Mouse (Mus musculus) left cerebral cortex, adult 18-20 months (tissue): ENCODE measurements around the gene Mctp1. TPM values are rescaled to one million over a fixed set of nuclear protein-coding genes. Genes with fewer than 3 reads are reported as not detected.
"Not testable (repeated sequence)": the region's sequence is repeated elsewhere in the genome, so short reads cannot be mapped to it uniquely, and the experiment has no call there.

ENCODE experiments used
- DNase-seq, 2 experiments: peaks; one replicate each; pipeline ENCODE4 v3.0.0; 2021 to 2022; ENCODE audit warnings: low spot score in 2 of 2, mixed read lengths in 1 of 2
- total RNA-seq, 2 experiments: library from RNA; stranded (reverse); gene quantifications; 2 replicates each; pipeline ENCODE4 v1.2.3; 2021

The Mctp1 gene
- total RNA-seq, 2 experiments from 2014 or later = 42.5 to 52.6 TPM

DNA sequence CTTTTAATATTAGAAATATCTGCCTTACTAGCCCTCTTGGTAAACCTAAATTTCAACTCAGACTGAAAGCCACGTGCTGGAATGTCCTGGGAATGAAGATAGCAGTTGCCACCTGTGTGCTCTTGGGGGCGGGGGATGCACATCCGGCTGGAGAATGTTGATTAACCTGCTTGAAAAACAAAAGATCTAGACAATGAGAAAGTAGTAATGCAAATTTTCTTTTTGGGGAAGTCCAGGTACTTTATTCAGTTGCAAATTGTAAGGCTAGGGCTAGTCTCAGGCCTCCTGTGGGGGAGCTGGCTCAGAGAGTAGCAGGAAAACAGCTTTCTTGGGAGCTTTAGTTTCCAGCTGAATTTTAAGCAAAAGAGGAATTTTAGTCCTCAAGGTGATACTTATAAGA is 67.2 kb downstream of the Mctp1 start:
- DNase-seq = not testable (repeated sequence)

DNA sequence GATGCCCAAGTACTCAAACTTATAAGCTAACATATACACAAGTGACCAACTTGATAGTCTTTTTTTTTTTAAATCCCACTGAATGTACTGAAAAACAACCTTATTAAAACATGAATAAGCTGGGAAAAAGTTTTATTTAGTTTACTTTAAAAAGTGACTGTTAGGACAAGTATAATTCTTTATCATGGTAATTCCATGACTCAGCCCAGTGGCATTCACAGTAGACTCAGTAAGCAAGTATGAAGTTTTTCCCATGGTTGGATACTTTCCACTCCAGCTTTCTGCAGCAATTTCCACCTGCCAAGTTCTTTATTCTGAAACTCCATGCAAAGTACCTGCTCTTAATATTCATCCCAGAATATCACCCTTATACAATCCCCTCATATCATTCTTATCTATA is 97.3 kb downstream of the Mctp1 start:
- DNase-seq = no peak

DNA sequence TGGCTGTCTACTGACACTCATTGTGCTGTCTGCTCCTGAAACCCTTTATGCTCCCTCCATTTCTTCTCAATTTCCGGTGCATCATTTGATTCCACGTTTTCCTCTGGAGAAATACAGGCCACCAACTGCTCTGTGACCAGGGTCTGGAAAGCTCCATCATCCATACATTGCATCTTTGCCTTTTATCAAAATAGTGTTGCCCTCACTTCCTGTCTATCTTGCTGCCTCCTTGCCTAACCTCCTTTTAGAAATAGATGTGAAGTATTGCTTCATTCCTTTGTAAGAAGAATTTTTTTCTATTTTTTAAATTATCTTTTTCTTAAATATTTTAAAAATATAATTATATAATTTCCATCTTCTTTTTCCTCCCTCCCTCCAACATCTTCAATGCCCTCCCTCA is 98.7 kb downstream of the Mctp1 start:
- DNase-seq = no peak

DNA sequence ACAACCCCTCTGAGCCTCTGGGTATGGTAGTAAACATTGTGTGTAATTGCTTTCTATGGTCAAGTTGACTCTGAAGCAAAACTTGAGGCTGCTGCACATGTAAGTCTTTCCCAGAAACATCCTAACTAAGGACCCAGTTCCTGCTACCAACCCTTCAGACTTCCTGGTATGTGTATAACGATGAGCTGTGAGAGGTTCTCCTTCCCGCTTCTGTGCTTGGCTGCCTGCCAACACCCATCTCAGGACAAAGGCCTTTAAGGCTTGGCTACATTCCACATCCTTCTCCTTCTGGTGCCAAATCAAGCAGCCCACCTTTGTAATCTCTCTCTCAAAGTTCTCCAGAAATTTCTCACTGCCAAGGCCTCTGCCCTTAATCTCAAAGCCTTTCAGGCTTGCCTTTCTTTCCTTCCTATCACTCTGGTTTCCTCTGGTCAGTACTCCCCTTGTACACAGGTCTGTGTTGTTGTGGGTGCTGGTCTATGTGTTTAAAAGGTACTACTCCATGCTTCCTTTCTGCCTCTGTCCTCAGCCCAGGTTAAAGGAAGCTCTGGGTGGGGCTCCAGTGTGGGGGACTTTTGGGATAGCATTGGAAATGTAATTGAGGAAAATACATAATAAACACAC is 99.9 kb downstream of the Mctp1 start:
- no peak for DNase-seq

DNA sequence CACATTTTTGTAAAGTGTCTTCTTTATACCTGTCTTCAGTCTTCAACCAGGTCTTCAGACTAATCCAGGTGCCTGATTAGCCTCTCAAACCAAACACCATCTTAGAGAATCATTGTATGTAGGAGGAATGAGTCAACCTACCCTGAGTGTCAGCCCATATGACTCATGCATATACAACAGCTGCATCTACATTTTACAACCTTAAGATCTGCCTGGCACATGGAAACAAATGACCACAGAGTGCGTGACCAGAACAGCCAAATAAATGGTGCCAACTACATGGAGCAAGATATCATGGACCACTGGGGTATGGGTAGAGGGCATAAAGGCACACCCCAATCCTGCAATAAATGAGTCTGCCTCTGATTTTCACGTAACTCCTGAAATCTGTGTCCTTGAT is 131.6 kb downstream of the Mctp1 start:
- no peak for DNase-seq

DNA sequence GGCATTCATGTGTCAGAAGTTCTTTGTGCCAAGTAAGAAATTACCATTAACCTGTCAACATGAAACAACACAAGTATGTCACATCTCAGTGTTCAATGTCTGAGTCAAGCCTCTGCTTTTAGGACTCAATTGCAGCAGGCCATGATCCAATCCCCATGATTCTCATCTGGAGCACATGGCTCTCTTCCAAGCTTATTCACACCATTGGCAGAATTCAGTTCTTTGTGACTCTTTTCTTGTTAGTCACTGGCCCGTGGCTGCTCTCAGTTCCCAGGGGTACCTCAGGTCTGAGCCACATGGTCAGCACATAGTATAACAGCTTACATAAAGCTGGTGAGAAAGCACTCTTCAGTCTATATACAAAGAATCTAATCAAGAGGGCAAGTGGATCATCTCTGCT is 138.8 kb downstream of the Mctp1 start:
- DNase-seq = no peak

DNA sequence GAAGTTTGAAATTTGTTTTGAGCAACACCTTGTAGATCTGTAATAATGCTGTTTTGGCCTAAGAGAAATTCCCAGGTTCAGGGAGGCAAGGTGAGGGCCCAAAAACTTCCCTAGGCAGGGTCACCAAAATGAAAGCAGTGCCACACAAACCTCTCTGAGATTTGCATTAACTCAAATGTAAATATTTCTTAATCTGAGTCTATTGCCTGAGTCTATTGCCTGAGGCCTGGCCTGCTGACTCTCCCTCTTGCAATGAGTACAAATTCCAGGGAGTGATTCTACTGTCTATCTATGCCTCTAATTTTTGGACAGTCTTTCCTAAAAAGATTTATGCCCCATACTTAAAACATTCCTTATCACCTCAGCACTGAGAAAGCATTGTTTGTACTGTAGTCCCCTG is 143.0 kb downstream of the Mctp1 start:
- DNase-seq = no peak

DNA sequence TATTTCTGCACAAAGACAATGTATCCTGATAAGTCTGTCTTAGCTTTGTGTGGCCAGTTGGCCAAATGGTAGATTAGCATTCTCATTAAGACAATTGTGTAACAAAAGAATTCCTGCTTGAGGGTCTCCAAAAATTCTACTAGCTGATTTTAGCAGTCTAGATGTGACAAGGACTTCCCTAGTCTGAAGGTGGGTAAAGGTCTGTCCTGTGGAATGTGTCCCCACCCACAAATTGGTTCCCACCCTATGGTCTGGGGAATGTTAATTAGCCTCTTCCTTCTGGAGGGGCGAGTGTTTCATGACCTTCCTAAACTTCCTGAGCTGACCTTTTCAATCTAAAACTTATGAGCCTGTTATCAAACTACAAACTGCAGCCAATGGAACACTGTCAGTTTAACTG is 143.4 kb downstream of the Mctp1 start:
- DNase-seq = no peak

DNA sequence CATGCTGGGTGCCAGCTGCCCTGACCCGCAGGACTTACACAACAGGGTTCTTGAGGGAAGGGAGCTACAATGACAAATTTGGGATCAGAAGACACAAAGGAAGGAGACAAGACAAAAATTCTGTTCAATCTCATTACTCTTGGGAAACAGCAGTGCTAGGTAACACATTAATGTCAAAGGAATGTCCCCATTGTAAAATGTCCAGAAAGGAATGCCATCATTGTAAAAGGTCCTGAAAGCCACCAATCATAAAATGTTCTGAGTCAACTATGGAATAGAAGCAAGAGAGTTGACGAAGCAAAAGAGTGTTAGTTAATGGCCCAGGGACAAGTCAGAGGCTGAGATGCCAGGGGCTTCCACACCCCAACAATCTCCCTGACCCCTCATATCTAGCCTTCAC is 145.6 kb downstream of the Mctp1 start:
- DNase-seq = no peak

DNA sequence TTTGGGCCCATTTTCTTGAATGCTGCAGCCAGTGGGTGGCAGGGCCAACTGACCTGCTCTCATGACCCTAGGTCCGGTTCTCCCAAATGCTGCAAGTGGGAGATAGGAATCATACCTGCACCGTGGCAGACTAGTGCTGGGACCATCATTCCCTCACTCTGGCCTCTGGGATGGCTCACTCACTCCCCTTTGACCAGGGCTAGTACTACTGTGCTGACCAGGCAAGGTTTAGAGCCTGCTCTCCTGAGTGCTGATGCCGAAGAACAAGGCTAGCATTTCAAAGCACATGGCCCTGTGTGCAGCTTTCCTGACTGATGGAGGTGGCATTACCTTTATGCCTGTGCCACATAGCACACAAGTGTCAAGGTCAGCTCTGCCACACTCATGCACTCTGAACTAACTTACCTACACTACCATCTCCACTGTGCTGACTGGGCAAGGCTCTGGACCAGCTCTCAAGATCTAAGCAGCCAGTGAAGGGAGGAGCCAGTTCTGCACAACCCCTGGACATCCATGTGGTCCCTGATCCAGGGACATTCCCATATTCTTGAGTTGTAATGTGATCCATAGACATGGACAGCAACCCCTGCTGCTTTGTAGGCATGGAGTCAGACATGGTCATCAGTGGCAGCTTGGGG is 146.7 kb downstream of the Mctp1 start:
- no peak for DNase-seq

DNA sequence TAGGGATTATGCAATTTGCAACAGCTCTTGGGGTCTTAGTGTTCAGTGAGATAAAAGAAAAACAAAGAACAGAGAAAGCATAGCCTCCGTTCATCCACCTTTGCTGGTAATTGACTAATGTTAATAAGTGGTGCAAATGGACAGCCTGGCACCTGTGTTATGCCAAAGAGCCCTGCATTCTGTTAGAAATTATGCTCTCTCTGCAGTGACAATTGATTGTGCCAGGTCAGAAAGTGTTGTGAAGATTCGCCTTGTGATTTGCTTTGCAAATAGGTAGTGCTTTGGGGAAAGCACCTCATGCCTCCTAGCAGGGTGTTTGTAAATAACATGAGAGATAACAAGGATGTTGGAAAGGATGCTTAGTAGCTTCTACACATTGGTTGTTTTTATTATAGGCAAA is 163.5 kb downstream of the Mctp1 start:
- no peak for DNase-seq

DNA sequence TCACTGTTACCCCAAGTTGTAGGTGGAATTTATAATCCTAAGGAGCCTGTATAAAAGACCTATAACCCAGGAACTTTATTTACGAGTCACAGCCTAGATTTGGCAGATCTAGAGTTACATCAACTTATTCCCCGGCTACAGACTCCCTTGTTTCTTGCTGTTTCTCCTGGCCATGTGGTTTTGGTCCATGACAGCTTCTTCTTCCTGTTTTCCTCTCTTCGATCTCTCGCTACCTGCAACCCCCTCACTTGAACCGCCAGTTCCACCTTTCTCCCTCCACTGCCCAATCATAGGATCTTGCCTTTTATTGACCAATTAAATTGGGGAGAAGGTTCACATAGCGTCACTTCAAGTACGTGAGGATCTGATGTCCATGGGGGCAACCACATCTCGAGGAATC is 176.6 kb downstream of the Mctp1 start:
- DNase-seq = no peak

DNA sequence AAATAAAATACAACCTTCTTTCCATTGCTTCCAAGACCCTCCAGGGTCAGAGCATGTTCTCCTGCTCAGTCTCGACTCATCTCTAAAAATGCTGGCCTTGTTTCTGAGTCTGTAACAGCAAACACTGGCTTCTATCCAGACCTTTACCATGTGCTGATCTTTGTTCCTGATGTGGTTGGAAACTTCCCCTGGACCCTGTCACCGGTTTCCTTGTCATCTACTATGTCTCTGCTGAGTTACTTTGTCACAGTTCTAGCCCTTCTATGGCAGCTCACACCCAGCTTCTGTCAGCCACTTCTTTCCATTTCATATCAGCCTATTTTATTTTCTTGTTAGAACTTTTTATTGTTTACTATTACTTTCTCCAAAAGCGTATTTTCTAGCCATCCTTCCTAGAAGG is 177.3 kb downstream of the Mctp1 start:
- DNase-seq = no peak

DNA sequence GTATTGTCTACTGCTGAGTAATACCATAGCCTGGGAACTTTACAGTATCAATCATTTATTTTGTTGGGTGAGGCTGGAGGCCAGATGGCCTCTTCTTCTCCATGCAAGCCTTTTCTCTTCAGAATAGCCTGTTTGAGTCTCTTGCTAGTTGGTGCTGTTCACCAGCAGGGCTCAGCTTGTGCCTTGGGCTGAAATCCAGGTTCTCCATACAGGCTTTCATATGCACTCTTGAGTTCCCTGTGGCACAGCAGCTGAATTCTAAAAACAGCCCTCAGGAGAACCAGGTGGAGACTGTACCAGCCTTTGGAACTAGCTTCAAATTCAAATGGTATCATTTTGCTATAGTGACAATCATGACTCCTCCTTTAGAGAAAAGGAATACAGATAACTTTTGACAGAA is 179.7 kb downstream of the Mctp1 start:
- DNase-seq = no peak

DNA sequence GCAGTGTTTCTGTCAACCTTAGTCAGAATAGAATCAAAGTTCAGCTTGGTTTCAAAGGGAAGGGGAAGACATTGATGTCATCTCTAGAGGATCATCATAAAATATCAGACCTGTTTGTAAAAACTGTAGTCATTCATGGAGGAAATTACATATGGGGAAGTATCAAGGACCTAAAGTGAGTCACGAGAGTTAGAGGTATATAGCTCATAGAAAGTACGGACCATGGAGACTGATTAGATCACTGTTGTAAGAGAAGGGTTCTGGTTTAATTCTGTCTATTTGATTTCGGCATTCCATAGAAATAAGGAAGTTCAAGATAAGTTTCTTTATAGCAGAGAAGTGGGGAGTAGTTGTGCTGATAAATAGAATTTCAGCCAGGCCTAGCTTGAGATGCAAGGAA is 181.7 kb downstream of the Mctp1 start:
- no peak for DNase-seq

DNA sequence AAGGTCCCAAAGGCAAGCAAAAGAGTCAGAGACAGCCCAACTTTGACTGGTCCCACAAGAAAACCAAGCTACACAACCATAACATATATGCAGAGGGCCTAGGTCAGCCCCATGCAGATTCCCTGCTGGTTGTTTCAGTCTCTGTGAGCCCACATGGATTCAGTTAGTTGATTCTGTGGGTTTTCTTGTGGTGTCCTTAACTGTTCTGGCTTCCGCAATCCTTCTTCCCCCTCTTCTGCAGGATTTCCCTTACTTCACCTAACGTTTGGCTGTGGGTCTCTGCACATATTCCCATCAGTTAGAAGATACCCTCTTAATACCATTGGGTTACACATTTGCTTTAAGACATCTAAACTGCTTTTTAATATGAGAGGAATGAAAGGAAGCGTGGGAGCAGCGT is 183.1 kb downstream of the Mctp1 start:
- DNase-seq = no peak

DNA sequence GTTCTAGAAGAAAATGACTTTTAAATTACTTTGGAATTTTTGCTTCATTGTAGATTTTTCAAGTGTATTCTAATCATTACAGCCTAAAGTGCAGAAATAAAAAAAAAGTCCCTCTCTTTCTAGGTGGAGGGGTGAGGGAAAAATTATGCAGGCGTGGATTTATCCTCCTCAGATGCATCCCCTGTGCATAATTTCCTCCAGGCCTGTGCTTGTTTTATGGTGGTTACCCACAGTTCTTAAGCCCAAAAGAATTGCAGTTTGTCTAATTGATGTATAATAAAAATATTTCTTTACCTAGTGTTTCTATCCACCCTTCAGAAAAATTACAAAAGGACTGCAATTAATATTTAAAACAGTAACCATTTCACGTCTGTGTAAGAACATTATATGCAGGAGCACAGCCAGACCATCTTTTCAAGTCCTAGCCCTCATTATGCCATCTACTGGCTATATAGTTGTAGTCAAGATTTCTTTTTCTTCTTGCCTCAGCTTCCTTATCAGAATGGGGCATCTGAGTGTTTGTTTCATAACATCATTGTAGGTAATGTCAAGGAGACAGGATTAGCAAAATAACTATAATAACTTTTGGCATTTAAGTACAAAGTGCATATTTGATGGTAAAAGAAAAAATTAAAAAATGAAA is 184.4 kb downstream of the Mctp1 start:
- DNase-seq = no peak

DNA sequence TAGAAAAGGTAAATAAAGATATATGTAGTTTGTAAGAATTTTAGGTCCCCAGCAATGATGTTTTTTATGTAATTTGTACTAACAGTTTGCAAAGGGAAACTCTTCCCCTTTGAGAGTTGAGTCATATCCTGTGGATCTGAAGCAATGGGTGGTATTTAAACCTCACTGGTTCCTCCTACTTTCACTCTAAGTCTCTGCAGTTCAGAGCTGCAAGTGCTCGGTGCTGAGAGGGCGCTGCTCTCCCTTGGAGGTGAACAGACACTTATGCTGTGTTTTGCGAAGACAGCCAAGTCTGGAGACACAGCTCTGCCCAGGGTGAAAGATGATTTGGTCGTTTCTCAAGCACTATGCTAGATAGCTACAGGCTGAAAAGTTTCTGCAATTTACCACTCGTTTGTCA is 195.1 kb downstream of the Mctp1 start:
- peak; percentile 5 to 8 for DNase-seq

DNA sequence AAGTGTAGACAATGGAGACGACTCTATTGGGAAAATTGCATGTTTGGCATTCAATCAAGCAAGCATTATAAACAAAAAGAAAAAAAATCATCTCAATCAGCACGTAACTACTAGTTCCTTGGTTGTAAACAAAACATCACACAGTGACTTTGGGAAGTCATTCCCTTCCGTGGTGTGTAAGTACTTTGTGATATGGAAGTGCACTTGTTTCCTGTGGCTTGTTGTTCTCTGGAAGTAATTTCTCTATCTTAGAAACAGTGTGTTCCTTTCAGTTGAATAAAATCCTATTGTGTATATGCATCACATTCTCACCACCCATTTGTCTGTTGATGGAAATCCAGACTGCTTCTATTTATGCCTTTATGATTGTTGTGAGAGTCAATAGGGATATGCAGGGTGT is 201.1 kb downstream of the Mctp1 start:
- DNase-seq = no peak

DNA sequence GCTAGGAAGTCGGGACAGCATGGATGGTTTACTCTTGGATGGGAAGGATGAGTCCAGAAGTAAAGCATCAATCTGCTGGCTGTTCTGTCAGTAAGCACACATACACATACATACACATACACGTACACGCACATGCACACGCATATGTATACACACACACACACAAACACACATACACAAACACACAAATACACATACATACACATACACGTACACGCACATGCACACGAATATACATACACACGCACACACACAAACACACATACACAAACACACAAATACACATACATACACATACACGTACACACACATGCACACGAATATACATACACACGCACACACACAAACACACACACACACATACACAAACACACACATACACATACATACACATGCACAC is 206.4 kb downstream of the Mctp1 start:
- not testable (repeated sequence) for DNase-seq

DNA sequence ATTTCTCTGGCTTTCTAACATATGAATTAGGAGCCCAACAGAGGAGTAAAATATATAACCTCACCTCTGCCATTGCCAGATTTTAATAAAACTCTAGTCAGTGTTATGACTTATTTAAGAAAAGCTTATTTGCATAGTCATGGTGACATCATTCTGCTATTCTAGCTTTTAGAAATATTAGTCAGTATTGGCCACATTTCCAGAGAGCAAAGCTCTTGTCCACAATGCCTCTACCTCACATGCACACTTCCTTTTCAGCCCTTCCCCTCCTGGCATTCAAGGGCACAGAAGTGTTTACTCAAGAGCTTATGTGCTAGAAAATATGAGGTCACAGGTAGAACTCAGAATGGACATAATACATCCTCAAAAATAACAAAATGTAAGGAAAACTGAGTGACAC is 206.9 kb downstream of the Mctp1 start:
- DNase-seq = no peak

DNA sequence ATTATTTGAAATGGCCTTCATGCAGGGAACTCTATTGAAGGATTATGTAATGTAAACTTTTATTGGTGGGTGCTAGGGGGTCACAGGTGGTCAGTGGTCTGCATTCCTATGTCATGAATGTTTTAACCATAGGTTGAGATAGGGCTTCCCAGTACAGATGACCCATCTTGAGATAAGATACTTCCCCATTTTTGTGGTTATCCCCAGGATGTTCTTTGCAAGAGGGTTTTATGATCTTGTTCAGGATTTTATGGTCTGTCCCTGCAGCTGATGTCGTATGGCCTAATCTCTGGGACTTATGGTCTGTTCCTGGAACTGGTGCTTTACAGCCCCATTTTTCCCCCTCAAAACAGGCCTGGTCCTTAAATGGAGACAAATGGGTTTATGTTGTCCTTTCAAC is 207.4 kb downstream of the Mctp1 start:
- no peak for DNase-seq

DNA sequence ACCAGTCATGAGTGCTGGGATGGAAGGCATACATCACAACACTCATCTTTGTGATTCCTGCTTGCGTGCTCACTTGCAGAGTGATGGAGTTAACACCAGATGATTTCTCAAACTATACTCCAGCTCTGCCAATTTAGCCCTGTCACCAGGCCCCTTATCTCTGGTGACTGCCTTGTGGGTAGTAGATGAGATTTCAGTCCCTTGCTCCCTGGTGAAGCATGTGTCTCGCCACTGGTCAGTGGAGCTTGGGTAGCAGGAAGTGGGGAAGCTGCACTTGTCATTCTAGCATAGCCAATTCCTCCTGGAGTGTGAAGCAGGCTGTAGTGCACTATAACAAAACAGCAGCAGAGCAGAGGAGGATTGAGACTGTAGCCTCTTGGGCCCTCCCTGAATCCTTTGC is 208.6 kb downstream of the Mctp1 start:
- no peak for DNase-seq
